ENCODE assay signal across 8 mouse cellular contexts in genomic region chr9:37614316-37614715, GRCm38 (mm10). TPM values are rescaled to one million over a fixed set of nuclear protein-coding genes. Genes with fewer than 3 reads are reported as not detected.
DNase-seq lines count a peak whose midpoint lies in the region; ATAC-seq and TF ChIP-seq lines count a peak whose summit lies in the region.

No protein-coding gene starts in this region.

- no peak overlapping the region for H3K27ac ChIP-seq in kidney, postnatal 0 days
- H3K27ac ChIP-seq in embryonic facial prominence, embryonic 12.5 days = no peak overlapping the region
- H3K27ac ChIP-seq in intestine, embryonic 16.5 days (ENCODE audit: low read length) = 0 out of 2 replicates have a peak overlapping the region, but pooled peaks have one; percentile 66
- no peak overlapping the region for H3K27ac ChIP-seq in neural tube, embryonic 12.5 days

- no peak overlapping the region for H3K9ac ChIP-seq in kidney, postnatal 0 days (ENCODE audit: low read depth, low read length)
- no peak overlapping the region for H3K9ac ChIP-seq in embryonic facial prominence, embryonic 12.5 days
- H3K9ac ChIP-seq in intestine, embryonic 16.5 days (ENCODE audit: low read depth, low read length) = peak overlapping the region; percentile 76; the same call in 1 of the 2 replicates
- no peak overlapping the region; the same call in 1 of the 2 replicates for H3K9ac ChIP-seq in neural tube, embryonic 12.5 days

- no peaks in the 10 kb centered on the region for H3K9me3 ChIP-seq in kidney, postnatal 0 days (replicated peaks; ENCODE audit: low read length)
- no peaks in the 10 kb centered on the region for H3K9me3 ChIP-seq in embryonic facial prominence, embryonic 12.5 days
- H3K9me3 ChIP-seq in intestine, embryonic 16.5 days (ENCODE audit: control insufficient read depth, low read length) = no peaks in the 10 kb centered on the region
- H3K9me3 ChIP-seq in neural tube, embryonic 12.5 days = no peaks in the 10 kb centered on the region

- H3K4me1 ChIP-seq in kidney, postnatal 0 days (replicated peaks; ENCODE audit: insufficient read depth, low read length) = 0 out of 2 replicates have a peak, but pooled peaks cover 4% of the 10 kb centered on the region
- no peaks in the 10 kb centered on the region for H3K4me1 ChIP-seq in embryonic facial prominence, embryonic 12.5 days
- peaks cover 4% of the 10 kb centered on the region; the same call in 1 of the 2 replicates for H3K4me1 ChIP-seq in intestine, embryonic 16.5 days (ENCODE audit: control insufficient read depth, insufficient read depth, low read length)
- peaks cover 5% of the 10 kb centered on the region for H3K4me1 ChIP-seq in neural tube, embryonic 12.5 days

- H3K4me3 ChIP-seq in kidney, postnatal 0 days (replicated peaks; ENCODE audit: low read depth, low read length) = peak overlapping the region; percentile 58; the same call in 1 of the 2 replicates
- peak overlapping the region; percentile 65; the same call in 1 of the 2 replicates for H3K4me3 ChIP-seq in embryonic facial prominence, embryonic 12.5 days
- H3K4me3 ChIP-seq in intestine, embryonic 16.5 days (ENCODE audit: low read length) = peak overlapping the region; percentile 67
- H3K4me3 ChIP-seq in neural tube, embryonic 12.5 days = peak overlapping the region; percentile 56

- no peak for TF ChIP-seq CTCF in kidney, postnatal 0 days (IDR thresholded peaks at IDR 0.05; ENCODE audit: low read depth)

- H3K4me2 ChIP-seq in kidney, postnatal 0 days (ENCODE audit: low read length) = peak overlapping the region; percentile 70
- peak overlapping the region; percentile 71 for H3K4me2 ChIP-seq in embryonic facial prominence, embryonic 12.5 days (replicated peaks)
- H3K4me2 ChIP-seq in intestine, embryonic 16.5 days (ENCODE audit: low read depth, low read length) = peak overlapping the region; percentile 63
- H3K4me2 ChIP-seq in neural tube, embryonic 12.5 days (replicated peaks) = peak overlapping the region; percentile 72

- H3K36me3 ChIP-seq in kidney, postnatal 0 days (ENCODE audit: insufficient read depth, low read length) = no peaks in the 10 kb centered on the region
- H3K36me3 ChIP-seq in embryonic facial prominence, embryonic 12.5 days = no peaks in the 10 kb centered on the region
- no peaks in the 10 kb centered on the region for H3K36me3 ChIP-seq in intestine, embryonic 16.5 days (ENCODE audit: control insufficient read depth, insufficient read depth, low read length)
- no peaks in the 10 kb centered on the region for H3K36me3 ChIP-seq in neural tube, embryonic 12.5 days

- H3K27me3 ChIP-seq in kidney, postnatal 0 days (ENCODE audit: insufficient read depth, low read length) = no peaks in the 10 kb centered on the region
- H3K27me3 ChIP-seq in embryonic facial prominence, embryonic 12.5 days = no peaks in the 10 kb centered on the region
- no peaks in the 10 kb centered on the region for H3K27me3 ChIP-seq in intestine, embryonic 16.5 days (replicated peaks; ENCODE audit: control insufficient read depth, insufficient read depth, low read length)
- H3K27me3 ChIP-seq in neural tube, embryonic 12.5 days (replicated peaks) = no peaks in the 10 kb centered on the region

- no peak for DNase-seq in kidney, postnatal 0 days (ENCODE audit: low spot score)
- no peak for DNase-seq in kidney, postnatal 36 days
- DNase-seq in frontal cortex, postnatal 14 days (ENCODE audit: low spot score in 2 of 2) = no peak
- no peak for DNase-seq in ovary, postnatal 14 days (ENCODE audit: low spot score)

- peak; percentile 9; the same call in 1 of the 2 replicates for ATAC-seq in kidney, postnatal 0 days (replicated peaks; ENCODE audit: low FRiP score, low read depth)
- no peak for ATAC-seq in embryonic facial prominence, embryonic 12.5 days (ENCODE audit: insufficient number of reproducible peaks, insufficient read depth, low FRiP score, low TSS enrichment)
- ATAC-seq in intestine, embryonic 16.5 days = peak; percentile 29
- ATAC-seq in neural tube, embryonic 12.5 days (ENCODE audit: low FRiP score, low read depth) = peak; percentile 48
- no peak for ATAC-seq in frontal cortex, adult (ENCODE audit: low TSS enrichment)

RNA-seq across cellular contexts. Expression of gene Spa17, which starts 0.8 kb away (rescaled TPM):
- 10.7 and 12.3 TPM in 2 replicates for polyA plus RNA-seq in kidney, postnatal 0 days (2015; fragmentation: Nextera tagmentation; extraction: Ambion mirVana)
- 8.3 and 10.0 TPM in 2 replicates for polyA plus RNA-seq in embryonic facial prominence, embryonic 12.5 days (2016; fragmentation: Nextera tagmentation; extraction: Ambion mirVana)
- 3.0 and 3.4 TPM in 2 replicates for polyA plus RNA-seq in intestine, embryonic 16.5 days (2015; fragmentation: Nextera tagmentation; extraction: Ambion mirVana)
- polyA plus RNA-seq in neural tube, embryonic 12.5 days (2016; fragmentation: Nextera tagmentation; extraction: Ambion mirVana) = 14.0 and 17.0 TPM in 2 replicates

RNA-seq across cellular contexts. Expression of gene Tbrg1, which starts 42.8 kb away (rescaled TPM):
- polyA plus RNA-seq in kidney, postnatal 0 days (2015; fragmentation: Nextera tagmentation; extraction: Ambion mirVana) = 135 and 144 TPM in 2 replicates
- 154 and 157 TPM in 2 replicates for polyA plus RNA-seq in embryonic facial prominence, embryonic 12.5 days (2016; fragmentation: Nextera tagmentation; extraction: Ambion mirVana)
- polyA plus RNA-seq in intestine, embryonic 16.5 days (2015; fragmentation: Nextera tagmentation; extraction: Ambion mirVana) = 191 and 203 TPM in 2 replicates
- 114 and 115 TPM in 2 replicates for polyA plus RNA-seq in neural tube, embryonic 12.5 days (2016; fragmentation: Nextera tagmentation; extraction: Ambion mirVana)

RNA-seq across cellular contexts. Expression of gene Panx3, which starts 54.7 kb away (rescaled TPM):
- 0.12 TPM in 1 of 2 replicates, not detected in the other for polyA plus RNA-seq in kidney, postnatal 0 days (2015; fragmentation: Nextera tagmentation; extraction: Ambion mirVana)
- polyA plus RNA-seq in embryonic facial prominence, embryonic 12.5 days (2016; fragmentation: Nextera tagmentation; extraction: Ambion mirVana) = 2.4 and 2.6 TPM in 2 replicates
- not detected in 2 replicates for polyA plus RNA-seq in intestine, embryonic 16.5 days (2015; fragmentation: Nextera tagmentation; extraction: Ambion mirVana)
- not detected in 2 replicates for polyA plus RNA-seq in neural tube, embryonic 12.5 days (2016; fragmentation: Nextera tagmentation; extraction: Ambion mirVana)

RNA-seq across cellular contexts. Expression of gene Siae, which starts 58.8 kb away (rescaled TPM):
- 10.2 and 10.6 TPM in 2 replicates for polyA plus RNA-seq in kidney, postnatal 0 days (2015; fragmentation: Nextera tagmentation; extraction: Ambion mirVana)
- 7.3 and 7.8 TPM in 2 replicates for polyA plus RNA-seq in embryonic facial prominence, embryonic 12.5 days (2016; fragmentation: Nextera tagmentation; extraction: Ambion mirVana)
- polyA plus RNA-seq in intestine, embryonic 16.5 days (2015; fragmentation: Nextera tagmentation; extraction: Ambion mirVana) = 16.6 and 20.5 TPM in 2 replicates
- polyA plus RNA-seq in neural tube, embryonic 12.5 days (2016; fragmentation: Nextera tagmentation; extraction: Ambion mirVana) = 8.8 and 10.5 TPM in 2 replicates

Comparison
In these comparisons a context has a peak if more than half of its experiments do, and no peak if none do; other contexts are left out.
1. ATAC-seq: peak in kidney, postnatal 0 days (single experiment), intestine, embryonic 16.5 days (single experiment) and neural tube, embryonic 12.5 days (single experiment); none in embryonic facial prominence, embryonic 12.5 days (single experiment) and frontal cortex, adult (single experiment).
2. Peak in every context shown above with its lines, with median percentiles within 50 percentile points of each other: H3K4me2 ChIP-seq and H3K4me3 ChIP-seq.